Mouse (Mus musculus) heart, adult 9 months (tissue): Measurements from ENCODE around the gene Adarb1.
A peak's percentile ranks its signal among the peaks of the same experiment; 100 is the strongest.

Experiments used
- DNase-seq, 2 experiments: peaks; one replicate each; pipeline ENCODE4 v3.0.0; 2022; ENCODE audit warnings: low spot score in 2 of 2

The Adarb1 gene

GRCm38 (mm10) chr10:77385731-77386130, 32.3 kb downstream of the Adarb1 start:
- no peak for DNase-seq

- no peak for DNase-seq
These were observed 35.0 kb downstream of the Adarb1 start for GRCm38 (mm10) chr10:77383045-77383444.

DNA sequence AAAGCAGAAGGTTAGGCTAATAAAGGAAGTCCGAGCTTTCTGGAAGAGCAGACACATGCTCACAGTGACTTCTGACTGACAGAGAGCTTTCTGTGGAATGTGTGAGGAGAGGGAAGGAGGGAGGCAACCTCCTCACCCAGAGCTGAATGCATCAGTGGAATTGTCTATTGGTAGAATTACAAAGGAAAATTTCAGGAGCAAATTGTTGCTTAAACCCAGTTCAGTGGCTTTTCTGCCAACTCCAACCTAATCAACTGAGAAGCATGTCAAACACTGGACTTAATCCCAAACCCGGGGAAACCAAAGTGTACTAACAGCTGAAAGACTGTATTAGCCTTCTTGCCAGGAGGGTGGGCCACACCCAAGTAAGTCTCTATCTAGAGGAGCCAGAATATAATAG, 36.9 kb downstream of the Adarb1 start:
- peak in 1 of 2 experiments; percentile 27 for DNase-seq

- peak; percentile 49 to 55 for DNase-seq
These were observed 37.4 kb downstream of the Adarb1 start for GRCm38 (mm10) chr10:77380716-77381115.

GRCm38 (mm10) chr10:77379199-77379598, 38.9 kb downstream of the Adarb1 start:
- DNase-seq, result no peak

DNA sequence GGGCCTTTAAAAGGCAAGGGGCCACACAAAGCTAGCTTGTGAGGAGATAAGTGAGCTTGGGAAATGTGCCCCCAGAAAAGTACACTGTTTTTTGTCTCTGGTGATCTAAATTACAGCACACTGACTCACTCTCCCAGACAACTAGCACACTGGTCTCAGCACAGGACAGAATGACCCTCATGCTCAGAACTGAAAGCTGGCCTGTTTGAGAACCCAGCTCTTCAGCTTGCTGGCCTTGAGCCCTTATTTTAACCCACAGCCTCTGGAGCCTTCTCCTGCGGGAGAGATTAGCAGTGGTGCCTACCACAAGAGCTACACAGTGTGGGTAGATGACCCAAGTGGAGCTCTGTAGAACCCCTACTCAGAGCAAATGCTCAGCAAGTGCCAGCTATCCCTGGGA, 42.0 kb downstream of the Adarb1 start:
- peak in 1 of 2 experiments; percentile 35 for DNase-seq

DNA sequence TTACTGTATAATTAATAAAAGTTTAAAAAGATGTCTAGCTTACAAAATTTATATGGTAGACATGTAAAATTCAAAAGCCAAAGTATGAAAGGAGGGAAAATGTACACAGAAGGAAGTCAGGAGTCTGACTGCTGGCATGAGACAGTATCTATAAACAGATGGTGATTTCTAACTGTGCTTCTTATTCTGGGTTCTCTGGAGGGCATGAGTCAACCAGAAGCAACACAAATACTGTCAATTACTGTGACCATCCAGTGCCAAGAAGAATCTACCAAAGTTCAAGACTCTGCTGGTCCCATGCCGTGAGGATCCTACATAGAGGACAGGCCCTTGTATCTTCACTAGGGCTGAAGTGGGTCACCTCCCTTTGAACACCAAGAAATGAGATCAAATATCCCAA, 43.1 kb downstream of the Adarb1 start:
- no peak for DNase-seq

- DNase-seq, result no peak
These were observed 43.7 kb downstream of the Adarb1 start for GRCm38 (mm10) chr10:77374407-77374806.

DNA sequence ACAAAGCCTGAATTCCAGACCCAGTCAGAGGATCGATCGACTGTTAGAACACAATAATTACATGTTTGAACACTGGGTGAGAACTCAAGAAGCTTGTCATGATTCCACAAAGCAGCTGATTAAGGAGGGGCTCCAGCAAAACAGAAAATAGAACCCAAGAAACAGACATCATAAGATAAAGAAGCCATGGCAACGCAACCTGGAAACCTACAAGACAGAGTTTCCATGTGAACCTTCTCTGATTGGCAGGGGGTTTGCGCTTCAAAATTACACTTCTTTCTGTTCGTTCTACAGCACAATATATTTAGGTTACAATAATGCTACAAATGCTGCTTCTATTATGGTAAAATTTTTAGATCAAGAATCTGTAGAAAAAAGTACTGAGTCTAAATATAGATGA, 47.9 kb downstream of the Adarb1 start:
- no peak for DNase-seq

DNA sequence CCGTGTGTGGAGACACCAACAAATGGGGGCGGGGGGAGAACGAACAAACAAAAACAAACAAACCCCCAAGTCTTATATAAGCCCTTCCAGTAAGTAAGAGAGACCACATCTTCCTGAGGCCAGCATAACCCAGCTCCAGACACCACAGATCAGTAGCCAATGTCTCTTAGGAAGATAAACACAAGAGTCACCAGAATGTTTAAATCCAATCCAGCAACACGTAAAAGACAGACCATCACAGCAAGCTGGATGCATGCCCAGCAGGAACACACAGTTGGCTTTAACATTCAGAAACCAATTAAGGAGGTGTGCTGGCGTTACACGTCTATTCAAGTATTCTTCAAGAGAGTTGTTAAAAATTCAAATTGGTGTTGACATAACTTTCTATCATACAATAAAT, 50.1 kb downstream of the Adarb1 start:
- DNase-seq, result no peak

DNA sequence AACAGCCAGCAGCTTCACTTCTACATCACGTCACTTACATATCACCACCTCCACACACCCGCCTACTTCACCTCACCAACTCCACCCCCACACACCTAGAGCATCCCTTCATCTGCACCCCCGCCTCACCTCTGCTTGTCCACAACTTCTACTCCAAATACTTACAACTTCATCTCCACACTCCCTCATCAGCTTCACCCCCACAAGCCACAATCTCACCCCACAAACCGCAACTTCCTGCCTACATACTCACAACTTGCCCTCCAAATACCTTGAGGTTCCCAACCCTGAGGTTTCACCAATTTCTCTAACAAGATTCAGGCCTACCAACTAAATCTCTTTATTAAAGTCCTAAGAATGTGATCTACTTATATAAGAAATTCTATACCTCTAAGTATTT, 51.1 kb downstream of the Adarb1 start:
- no peak for DNase-seq

DNA sequence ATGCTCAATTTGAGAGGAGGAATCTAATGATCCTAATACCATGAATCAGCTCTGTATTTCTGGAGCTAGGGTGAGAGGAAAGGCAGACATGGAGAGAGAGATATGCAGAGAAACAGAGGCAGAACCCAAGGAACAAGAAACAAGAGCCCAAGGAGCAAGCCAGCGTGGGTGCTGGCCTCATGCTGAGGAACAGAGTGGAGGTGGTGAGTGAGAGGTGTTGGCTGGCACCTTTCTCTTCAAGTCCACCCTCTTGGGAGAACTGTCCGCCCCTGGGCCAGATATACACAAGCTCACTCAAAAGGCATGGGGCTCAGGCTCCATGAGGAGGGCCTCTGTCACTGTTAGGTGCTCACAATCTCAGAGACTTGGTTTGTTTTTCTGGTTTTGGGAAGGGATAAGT, 52.9 kb downstream of the Adarb1 start:
- DNase-seq, result no peak

DNA sequence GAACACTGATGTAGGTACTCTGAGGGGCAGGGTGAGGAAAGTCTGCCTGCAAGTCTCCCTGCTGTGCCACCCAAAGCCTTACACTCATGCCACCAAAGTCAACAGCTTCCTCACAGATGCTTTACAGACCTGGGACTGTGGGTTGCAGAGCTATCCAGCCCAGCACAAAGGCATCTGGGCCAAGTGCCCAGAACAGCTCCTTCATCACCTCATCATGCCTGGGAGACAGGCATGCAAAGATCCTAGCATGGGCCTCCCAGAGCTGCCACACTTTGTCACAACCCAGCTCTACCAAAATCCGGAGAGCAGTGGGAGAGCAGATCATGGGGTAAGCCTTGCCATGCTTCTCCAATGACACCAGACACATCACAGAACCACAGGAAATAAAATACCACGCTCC, 57.6 kb downstream of the Adarb1 start:
- DNase-seq, result peak; percentile 20 to 46

DNA sequence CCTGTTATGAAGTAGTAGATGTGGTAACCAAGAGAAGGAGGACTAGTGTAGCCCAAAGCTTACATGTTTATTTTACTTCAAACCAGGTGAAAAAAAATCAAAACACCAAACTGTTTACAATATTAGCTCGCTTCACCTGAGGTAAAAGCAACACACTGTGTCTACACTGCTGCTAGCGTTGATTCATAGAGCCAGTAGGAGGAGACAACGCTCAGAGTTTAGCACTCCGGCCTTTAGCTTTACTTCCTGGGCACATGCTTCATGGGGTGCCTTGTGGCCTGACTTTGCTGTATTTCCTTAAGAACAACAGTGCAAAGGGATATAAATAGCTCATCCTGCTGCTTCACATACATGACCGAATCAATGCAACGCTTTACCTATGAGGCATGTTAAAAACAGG, 60.1 kb downstream of the Adarb1 start:
- DNase-seq, result no peak

DNA sequence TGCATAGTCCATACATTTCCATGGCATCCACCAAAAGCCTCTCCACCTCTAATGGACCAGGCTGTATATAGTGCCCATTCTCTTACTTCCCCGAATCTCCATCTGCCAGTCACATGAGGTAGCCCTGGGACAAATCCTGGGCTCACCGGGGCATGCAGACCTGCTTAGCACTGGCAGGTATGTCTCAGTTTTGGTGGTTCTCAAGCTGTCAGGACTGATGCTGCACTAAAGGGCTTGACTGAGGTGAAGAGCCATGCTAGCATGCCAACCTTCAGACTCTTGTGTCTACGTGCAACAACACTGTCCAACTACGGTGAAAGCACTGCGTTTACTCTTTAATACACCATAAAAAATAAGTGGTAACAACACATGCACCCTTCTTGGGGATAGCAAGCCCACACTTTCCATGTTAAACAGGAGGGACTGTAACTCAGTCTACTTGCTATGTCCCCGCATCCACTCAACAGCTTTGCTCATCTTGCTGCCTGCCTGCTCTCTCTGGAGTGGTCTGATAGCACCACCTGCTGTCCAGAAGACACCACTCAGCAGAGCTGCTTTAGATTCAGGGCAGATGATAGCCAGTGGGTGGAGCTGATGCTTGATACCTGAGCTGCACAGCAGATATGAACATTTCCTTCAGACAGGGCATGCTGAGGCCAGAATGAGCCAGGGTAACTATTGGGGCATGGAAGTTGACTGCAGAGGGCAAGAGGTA, 64.9 kb downstream of the Adarb1 start:
- peak; percentile 51 to 64 for DNase-seq

DNA sequence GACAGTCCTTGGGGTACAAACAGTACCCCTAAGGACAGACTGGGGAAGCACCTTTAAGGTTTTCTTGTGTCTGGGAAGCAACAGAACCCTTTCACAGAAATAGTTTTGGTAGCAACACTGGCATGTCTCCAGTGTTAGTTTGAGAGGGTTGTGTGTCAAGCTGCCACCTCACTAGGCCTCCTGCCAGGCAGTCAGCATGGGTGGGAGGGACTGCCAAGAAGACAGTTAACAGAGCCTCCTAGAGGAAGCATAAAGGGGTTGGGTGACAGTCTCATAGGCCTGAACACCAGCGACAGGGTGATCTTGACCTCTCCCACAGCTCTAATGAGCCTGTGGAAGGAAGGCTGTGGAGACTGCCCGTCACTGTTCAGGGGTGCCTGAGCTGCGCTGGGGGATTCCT, 75.2 kb downstream of the Adarb1 start:
- peak; percentile 47 to 62 for DNase-seq

DNA sequence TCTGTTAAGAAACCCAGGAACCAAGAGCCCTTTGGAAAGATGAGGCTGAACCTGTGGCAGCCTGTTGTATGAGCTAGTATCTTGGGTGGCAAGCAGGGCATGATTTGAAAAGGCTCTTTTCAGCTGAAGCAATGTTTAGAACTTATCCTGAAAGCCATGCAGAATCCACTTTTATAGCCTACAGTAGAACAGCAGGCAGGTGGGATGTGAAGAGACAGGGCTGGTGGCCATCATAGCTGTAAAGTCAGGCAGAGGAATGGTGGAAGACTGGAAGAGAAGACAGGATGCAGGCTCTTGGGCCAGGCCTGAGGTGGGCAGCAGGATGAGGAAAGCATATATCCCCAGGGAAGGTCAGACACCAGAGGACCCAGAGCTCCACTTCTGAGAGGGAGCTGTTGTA, 76.4 kb downstream of the Adarb1 start:
- no peak for DNase-seq

DNA sequence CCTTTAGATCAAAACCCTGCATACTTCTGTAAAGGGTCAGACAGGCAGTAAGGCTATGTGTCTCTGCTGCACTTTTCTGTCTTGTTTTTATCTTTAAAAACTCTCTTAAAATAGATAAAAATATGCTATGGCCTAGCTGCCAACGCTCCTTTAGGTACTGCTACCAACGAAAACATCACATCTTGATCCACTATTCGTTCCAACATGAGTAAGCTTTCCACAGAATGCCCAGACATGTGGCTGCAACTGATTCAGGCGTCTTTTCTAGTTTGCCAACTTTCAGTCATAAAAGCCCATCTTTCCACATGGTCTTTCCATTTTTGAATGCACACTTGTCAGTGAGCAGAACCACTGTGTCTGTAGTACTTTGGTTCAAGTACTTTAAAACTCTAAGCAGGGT, 77.0 kb downstream of the Adarb1 start:
- no peak for DNase-seq

DNA sequence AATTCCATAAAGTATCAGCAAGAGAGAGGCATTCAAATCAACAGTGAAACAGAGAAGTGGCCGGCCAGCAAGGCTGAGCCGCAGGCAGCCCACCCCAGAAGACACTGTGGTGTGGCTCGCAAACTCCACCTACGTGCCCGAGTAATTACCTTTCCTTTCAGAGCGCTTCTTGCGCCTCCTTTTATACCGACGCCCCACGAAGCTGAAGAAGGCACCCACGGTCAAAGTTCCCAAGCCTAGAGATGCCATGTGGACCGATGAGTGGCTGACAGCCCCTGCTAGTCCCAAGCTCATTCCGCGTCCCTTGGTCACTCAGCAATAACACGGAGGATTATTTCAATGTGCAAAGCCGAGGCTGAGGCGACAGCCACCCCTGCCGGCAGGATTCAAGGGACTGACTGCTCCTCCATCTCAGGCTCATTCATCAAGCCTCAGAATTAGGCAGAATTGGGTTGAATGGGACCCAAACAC, 78.2 kb downstream of the Adarb1 start:
- DNase-seq, result no peak

DNA sequence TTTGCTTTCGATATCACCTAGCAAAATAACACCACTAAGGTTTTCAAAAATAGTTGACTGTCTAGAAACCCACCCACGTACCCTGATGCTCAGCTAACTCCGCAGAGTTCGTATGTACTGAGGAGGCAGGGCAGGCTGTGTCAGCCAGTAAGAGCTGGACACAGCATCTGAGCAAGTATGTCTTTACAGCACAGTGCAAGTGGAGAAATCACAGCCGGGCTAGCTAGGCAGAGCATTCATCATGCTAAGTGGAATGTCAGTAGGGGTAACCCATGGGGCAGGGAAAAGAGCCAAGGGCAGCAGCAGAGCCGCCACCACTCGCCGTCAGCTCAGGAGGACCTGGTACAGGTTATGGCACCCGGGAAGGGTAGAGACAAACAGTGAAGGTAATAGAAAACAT, 84.6 kb downstream of the Adarb1 start:
- DNase-seq, result no peak

- no peak for DNase-seq
These were observed 88.5 kb downstream of the Adarb1 start for GRCm38 (mm10) chr10:77329446-77330094.

DNA sequence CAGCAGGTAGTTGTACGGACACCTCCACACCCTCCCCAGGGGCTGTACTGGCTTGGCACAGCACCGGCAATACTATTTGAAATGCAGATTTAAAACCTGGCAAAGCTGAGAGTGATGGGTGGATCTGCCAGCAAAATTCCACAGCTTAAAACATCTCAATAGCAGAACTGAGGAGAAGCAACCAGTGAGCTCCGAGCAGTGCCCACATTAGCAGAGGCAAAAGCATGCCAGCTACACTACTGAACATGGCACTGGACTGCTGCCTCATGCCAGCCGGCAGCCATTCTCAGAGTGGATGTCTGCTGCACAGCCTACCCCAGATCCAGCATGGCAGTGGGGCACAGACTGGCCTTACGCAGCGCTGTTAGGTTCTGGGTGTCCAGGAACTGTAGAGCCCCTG, 93.4 kb downstream of the Adarb1 start:
- DNase-seq, result no peak

- no peak for DNase-seq
These were observed 96.5 kb downstream of the Adarb1 start for GRCm38 (mm10) chr10:77321611-77322010.

GRCm38 (mm10) chr10:77321001-77321400, 97.1 kb downstream of the Adarb1 start:
- DNase-seq, result no peak
